Mouse (Mus musculus) small intestine, adult 2 months (tissue): ENCODE measurements around the gene Otud1.

Experiments used
- CTCF ChIP-seq: fragments of 200-500 bp; IDR thresholded peaks from 2 replicates; pipeline ENCODE4 v1.5.1; 2012; ENCODE audit warnings: low read depth, mild to moderate bottlenecking, control low read depth, inconsistent platforms, low read length, moderate library complexity, mixed read lengths; ENCODE audit not compliant: insufficient replicate concordance, insufficient read length; ENCODE audit errors: extremely low read depth
- POLR2A ChIP-seq: fragments of 200-500 bp; IDR thresholded peaks from 2 replicates; pipeline ENCODE4 v1.6.1; 2012; ENCODE audit warnings: low read depth, mild to moderate bottlenecking, control low read depth, inconsistent platforms, low read length, moderate library complexity

- TF ChIP-seq CTCF (no peak), POLR2A (no peak)
These were observed 12.4 kb upstream of the Otud1 start for GRCm38 (mm10) chr2:19645182-19645581.
